Comparison of ENCODE assay signal across 9 mouse cellular contexts in genomic region chr10:18445603-18446358, GRCm38 (mm10).
DNase-seq lines count a peak whose midpoint lies in the region; ATAC-seq and TF ChIP-seq lines count a peak whose summit lies in the region.
"Had no signal": no experiment of that assay in that cellular context is flagged by ENCODE, and none has a peak within 500 bp of the region (broad histone marks: within the 10 kb centered on the region; RNA-seq: fewer than 3 reads in every experiment).

No protein-coding gene starts in this region.

- no peaks in the 10 kb centered on the region for H3K9me3 ChIP-seq in embryonic facial prominence, embryonic 11.5 days (replicated peaks; ENCODE audit: control insufficient read depth, low read length)
- no peaks in the 10 kb centered on the region for H3K9me3 ChIP-seq in forebrain, postnatal 0 days (ENCODE audit: low read length)

- peaks cover 27% of the 10 kb centered on the region for H3K79me2 ChIP-seq in myocyte (ENCODE audit: control insufficient read depth, insufficient read depth)

- no peak for DNase-seq in left cerebral cortex, adult 2 months (ENCODE audit: extremely low spot score in 1 of 2, low spot score in 2 of 2)
- DNase-seq in left cerebral cortex, adult 18-20 months (ENCODE audit: low spot score in 2 of 2): no peak
- DNase-seq in embryonic facial prominence, embryonic 11.5 days (ENCODE audit: low spot score): no peak
- DNase-seq in forebrain, postnatal 0 days: no peak
- DNase-seq in kidney, adult 18-20 months: no peak
- no peak for DNase-seq in thymus, postnatal 25 days
- DNase-seq in kidney, adult 11 months: no peak
- DNase-seq: cerebellum, adult 9-10 months had no signal

- no peak overlapping the region for H3ac ChIP-seq in myocyte (ENCODE audit: control insufficient read depth, insufficient read length)

- no peak overlapping the region for H3K4me3 ChIP-seq in left cerebral cortex, adult 2 months
- no peak overlapping the region for H3K4me3 ChIP-seq in embryonic facial prominence, embryonic 11.5 days (ENCODE audit: low read depth, low read length)
- H3K4me3 ChIP-seq in forebrain, postnatal 0 days (ENCODE audit: low read depth, low read length): no peak overlapping the region
- H3K4me3 ChIP-seq in myocyte: no peak overlapping the region

- H3K9ac ChIP-seq in embryonic facial prominence, embryonic 11.5 days (replicated peaks; ENCODE audit: low read length): no peak overlapping the region
- H3K9ac ChIP-seq in forebrain, postnatal 0 days: no peak overlapping the region

- H3K4me2 ChIP-seq in embryonic facial prominence, embryonic 11.5 days (ENCODE audit: low read depth, low read length): no peak overlapping the region
- no peak overlapping the region for H3K4me2 ChIP-seq in forebrain, postnatal 0 days (ENCODE audit: low read depth)
- peak overlapping the region; percentile 47 for H3K4me2 ChIP-seq in myocyte (ENCODE audit: low read depth)

- no peak for TF ChIP-seq CTCF in left cerebral cortex, adult 2 months (IDR thresholded peaks at IDR 0.05)
- TF ChIP-seq CTCF in forebrain, postnatal 0 days (IDR thresholded peaks at IDR 0.05; ENCODE audit: low read depth): no peak

- H3K36me3 ChIP-seq in embryonic facial prominence, embryonic 11.5 days (replicated peaks; ENCODE audit: control insufficient read depth, insufficient read depth, low read depth, low read length): no peaks in the 10 kb centered on the region
- no peaks in the 10 kb centered on the region for H3K36me3 ChIP-seq in forebrain, postnatal 0 days (ENCODE audit: insufficient read depth)
- H3K36me3 ChIP-seq in myocyte (ENCODE audit: control insufficient read depth, insufficient read depth): no peaks in the 10 kb centered on the region

- H3K27ac ChIP-seq in left cerebral cortex, adult 2 months: peak overlapping the region; percentile 10; the same call in 1 of the 2 replicates
- peak overlapping the region; percentile 16; the same call in 1 of the 2 replicates for H3K27ac ChIP-seq in embryonic facial prominence, embryonic 11.5 days (replicated peaks; ENCODE audit: low read depth, low read length)
- H3K27ac ChIP-seq in forebrain, postnatal 0 days (ENCODE audit: low read depth, low read length): no peak overlapping the region

- H3K4me1 ChIP-seq in embryonic facial prominence, embryonic 11.5 days (ENCODE audit: control insufficient read depth, insufficient read depth, low read length): no peaks in the 10 kb centered on the region; the same call in 1 of the 2 replicates
- peaks cover 7% of the 10 kb centered on the region; the same call in 1 of the 2 replicates for H3K4me1 ChIP-seq in forebrain, postnatal 0 days (ENCODE audit: insufficient read depth)

- 34% methylated on average over 6 of the region's 6 CpGs for WGBS in embryonic facial prominence, embryonic 11.5 days
- 10% methylated on average over 6 of the region's 6 CpGs for WGBS in forebrain, postnatal 0 days

- ATAC-seq in embryonic facial prominence, embryonic 11.5 days (replicated peaks; ENCODE audit: insufficient number of reproducible peaks, low FRiP score, low TSS enrichment, low read depth): no peak; the same call in 1 of the 2 replicates
- ATAC-seq in forebrain, postnatal 0 days: peak; percentile 32; the same call in 1 of the 2 replicates

- no peak for TF ChIP-seq POLR2A in myocyte (IDR thresholded peaks at IDR 0.05; ENCODE audit: insufficient read length, low read depth)

- intact Hi-C loops in left cerebral cortex, adult 2 months (cut with DNase I): no loop called here

- H3K27me3 ChIP-seq in embryonic facial prominence, embryonic 11.5 days (ENCODE audit: control insufficient read depth, insufficient read depth, low read length): no peaks in the 10 kb centered on the region
- no peaks in the 10 kb centered on the region for H3K27me3 ChIP-seq in forebrain, postnatal 0 days (ENCODE audit: insufficient read depth, low read length)
- no peaks in the 10 kb centered on the region for H3K27me3 ChIP-seq in myocyte (ENCODE audit: control insufficient read depth, insufficient read depth, insufficient read length)

TF ChIP-seq in myocyte, 11 proteins besides CTCF, POLR2A, EP300 and RAD21:
- TF ChIP-seq MYOD1 (IDR thresholded peaks at IDR 0.05; ENCODE audit: control insufficient read depth in 1 of 3, insufficient read length in 2 of 3, low read depth in 2 of 3) (no peak), TCF3 (IDR thresholded peaks at IDR 0.05; ENCODE audit: insufficient read length, low read depth) (no peak), REST (IDR thresholded peaks at IDR 0.05; ENCODE audit: insufficient read depth, insufficient read length) (no peak), TCF12 (IDR thresholded peaks at IDR 0.05; ENCODE audit: insufficient read depth, poor library complexity, severe bottlenecking) (no peak), USF1 (IDR thresholded peaks at IDR 0.05; ENCODE audit: low read depth) (no peak), CEBPB (IDR thresholded peaks at IDR 0.05; ENCODE audit: insufficient read depth, poor library complexity, severe bottlenecking) (no peak), MYOG (IDR thresholded peaks at IDR 0.05; ENCODE audit: control insufficient read depth in 1 of 3, insufficient read depth in 1 of 3, insufficient read length in 2 of 3, low read depth in 2 of 3) (no peak), POLR2AphosphoS2 (IDR thresholded peaks at IDR 0.05; ENCODE audit: insufficient read length, low read depth) (no peak), E2F4 (IDR thresholded peaks at IDR 0.05; ENCODE audit: insufficient read depth) (no peak), SRF (IDR thresholded peaks at IDR 0.05; ENCODE audit: control insufficient read depth, insufficient read length, low read depth) (no peak), MAX (IDR thresholded peaks at IDR 0.05; ENCODE audit: low read depth) (no peak)
